Mouse (Mus musculus) kidney, embryonic 16.5 days (tissue): ENCODE data around the gene Pln. TPM values are rescaled to one million over a fixed set of nuclear protein-coding genes. Genes with fewer than 3 reads are reported as not detected.
A peak's percentile ranks its signal among the peaks of the same experiment; 100 is the strongest.

Experiments used
- ATAC-seq: fragments of 200-750 bp; cut with Nextera tagmentation; 2 replicates; pipeline ENCODE4 v1.8.0; 2017; ENCODE audit warnings: moderate TSS enrichment; ENCODE audit not compliant: low FRiP score, low TSS enrichment
- H3K27ac ChIP-seq: fragments of 300-500 bp; sonication (generic); 2 replicates; pipeline ENCODE4 v1.5.1; 2014; ENCODE audit warnings: low read length
- H3K27me3 ChIP-seq: fragments of 300-500 bp; sonication (generic); 2 replicates; pipeline ENCODE4 v1.6.1; 2014; ENCODE audit warnings: low read length, control low read depth, mixed read lengths; ENCODE audit not compliant: insufficient read depth
- H3K36me3 ChIP-seq: fragments of 300-500 bp; sonication (generic); 2 replicates; pipeline ENCODE4 v1.6.1; 2014; ENCODE audit warnings: low read length, control low read depth, mixed read lengths; ENCODE audit not compliant: insufficient read depth
- H3K4me1 ChIP-seq: fragments of 300-500 bp; sonication (generic); 2 replicates; pipeline ENCODE4 v1.6.1; 2014; ENCODE audit warnings: low read length, control low read depth, mixed read lengths; ENCODE audit not compliant: insufficient read depth
- H3K4me2 ChIP-seq: fragments of 300-500 bp; sonication (generic); replicated peaks from 2 replicates; pipeline ENCODE4 v1.6.1; 2014; ENCODE audit warnings: low read depth, low read length
- H3K4me3 ChIP-seq: fragments of 300-500 bp; sonication (generic); 2 replicates; pipeline ENCODE4 v1.5.1; 2014; ENCODE audit warnings: mild to moderate bottlenecking, low read length
- H3K9ac ChIP-seq: fragments of 300-500 bp; sonication (generic); replicated peaks from 2 replicates; pipeline ENCODE4 v1.6.1; 2014; ENCODE audit warnings: low read length
- H3K9me3 ChIP-seq: fragments of 300-500 bp; sonication (generic); 2 replicates; pipeline ENCODE4 v1.6.1; 2016; ENCODE audit warnings: low read length, control low read depth
- WGBS: fragments of 180-500 bp; shearing (Covaris S2); extraction: QIAGEN DNeasy Blood & Tissue Kit; methylation state at CpG from one replicate; pipeline ENCODE4 v1.1.7; 2014; 5-methylcytosine and 5-hydroxymethylcytosine counted together
- polyA plus RNA-seq: library from polyadenylated mRNA; unstranded; fragments of >200 nt; fragmentation: Nextera tagmentation; extraction: Ambion mirVana; gene quantifications from 2 replicates; pipeline ENCODE4 v1.2.1, GENCODE M21; 2015

Gene Pln
- polyA plus RNA-seq, 1 experiment from 2014 or later, result 1.3 TPM

- 100% methylated on average over 1 of the region's 1 CpGs for WGBS
- no peak overlapping the region for H3K9ac ChIP-seq
Measured at GRCm38 (mm10) chr10:53349254-53349653, 11.8 kb downstream of the Pln start.

GRCm38 (mm10) chr10:53353665-53354064 is 16.2 kb downstream of the Pln start:
- no peak for ATAC-seq
- 91% methylated on average over 3 of the region's 3 CpGs for WGBS
- H3K4me2 ChIP-seq, result no peak overlapping the region
- no peaks in the 10 kb centered on the region; the same call in 1 of the 2 replicates for H3K36me3 ChIP-seq
- H3K4me3 ChIP-seq, result no peak overlapping the region
- H3K9ac ChIP-seq, result no peak overlapping the region
- no peaks in the 10 kb centered on the region for H3K27me3 ChIP-seq
- no peaks in the 10 kb centered on the region for H3K4me1 ChIP-seq
- H3K9me3 ChIP-seq, result no peaks in the 10 kb centered on the region
- H3K27ac ChIP-seq, result no peak overlapping the region

More at GRCm38 (mm10) chr10:53349254-53349653, 11.8 kb downstream of the Pln start:
- Histone ChIP-seq H3K4me3 (no peak overlapping the region), H3K9me3 (no peaks in the 10 kb centered on the region), H3K27me3 (no peaks in the 10 kb centered on the region), H3K27ac (no peak overlapping the region), H3K36me3 (no peaks in the 10 kb centered on the region), H3K4me2 (no peak overlapping the region), H3K4me1 (no peaks in the 10 kb centered on the region)
- ATAC-seq, result no peak

DNA sequence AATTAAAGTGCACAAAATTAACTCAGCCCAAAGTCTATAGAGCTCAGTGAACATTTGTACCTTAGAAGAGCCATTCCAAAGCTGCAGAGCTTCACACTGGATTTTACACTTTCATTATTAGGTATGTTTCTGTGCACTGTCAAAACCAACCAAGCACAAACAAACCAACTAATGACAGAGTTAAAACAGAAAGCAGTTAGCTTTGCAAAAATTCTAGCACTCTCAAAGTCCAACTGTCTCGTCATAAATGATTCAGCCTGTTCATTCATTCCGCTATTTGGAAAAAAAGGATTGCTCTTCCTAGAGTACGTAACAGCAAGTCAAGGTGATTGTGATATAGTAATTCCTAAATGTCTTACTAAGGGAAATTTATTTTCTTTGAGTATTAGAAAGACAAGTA is 21.5 kb downstream of the Pln start:
- no peak for ATAC-seq

GRCm38 (mm10) chr10:53364311-53364710 is 26.8 kb downstream of the Pln start:
- peaks cover 4% of the 10 kb centered on the region; the same call in 1 of the 2 replicates for H3K36me3 ChIP-seq
- no peak for ATAC-seq
- 0 out of 2 replicates have a peak, but pooled peaks cover 2% of the 10 kb centered on the region for H3K4me1 ChIP-seq

More for the DNA sequence above, 21.5 kb downstream of the Pln start:
- Histone ChIP-seq H3K9ac (no peak overlapping the region), H3K27me3 (no peaks in the 10 kb centered on the region), H3K4me3 (no peak overlapping the region), H3K4me1 (no peaks in the 10 kb centered on the region), H3K9me3 (peaks cover 4% of the 10 kb centered on the region; the same call in 1 of the 2 replicates), H3K4me2 (no peak overlapping the region), H3K36me3 (peaks cover 4% of the 10 kb centered on the region; the same call in 1 of the 2 replicates), H3K27ac (no peak overlapping the region)
- WGBS, result 82% methylated on average over 3 of the region's 3 CpGs

GRCm38 (mm10) chr10:53367265-53367664 is 29.8 kb downstream of the Pln start:
- Histone ChIP-seq H3K27ac (no peak overlapping the region), H3K27me3 (no peaks in the 10 kb centered on the region), H3K4me1 (0 out of 2 replicates have a peak, but pooled peaks cover 2% of the 10 kb centered on the region), H3K4me2 (no peak overlapping the region), H3K9me3 (peaks cover 23% of the 10 kb centered on the region), H3K4me3 (no peak overlapping the region), H3K9ac (no peak overlapping the region), H3K36me3 (peaks cover 18% of the 10 kb centered on the region; the same call in 1 of the 2 replicates)
- WGBS, result 96% methylated on average over 2 of the region's 2 CpGs
- ATAC-seq, result no peak

More at GRCm38 (mm10) chr10:53364311-53364710, 26.8 kb downstream of the Pln start:
- H3K9ac ChIP-seq, result no peak overlapping the region
- peaks cover 4% of the 10 kb centered on the region; the same call in 1 of the 2 replicates for H3K9me3 ChIP-seq
- H3K4me2 ChIP-seq, result no peak overlapping the region
- no peaks in the 10 kb centered on the region for H3K27me3 ChIP-seq
- H3K4me3 ChIP-seq, result no peak overlapping the region
- no peak overlapping the region for H3K27ac ChIP-seq

- Histone ChIP-seq H3K4me2 (no peak overlapping the region), H3K27ac (no peak overlapping the region), H3K4me1 (peaks cover 10% of the 10 kb centered on the region; the same call in 1 of the 2 replicates), H3K4me3 (no peak overlapping the region), H3K27me3 (no peaks in the 10 kb centered on the region), H3K36me3 (peaks cover 14% of the 10 kb centered on the region; the same call in 1 of the 2 replicates), H3K9me3 (peaks cover 24% of the 10 kb centered on the region), H3K9ac (no peak overlapping the region)
- ATAC-seq, result no peak
- WGBS, result 92% methylated on average over 6 of the region's 6 CpGs
Measured at GRCm38 (mm10) chr10:53373885-53374578, 36.6 kb downstream of the Pln start.

DNA sequence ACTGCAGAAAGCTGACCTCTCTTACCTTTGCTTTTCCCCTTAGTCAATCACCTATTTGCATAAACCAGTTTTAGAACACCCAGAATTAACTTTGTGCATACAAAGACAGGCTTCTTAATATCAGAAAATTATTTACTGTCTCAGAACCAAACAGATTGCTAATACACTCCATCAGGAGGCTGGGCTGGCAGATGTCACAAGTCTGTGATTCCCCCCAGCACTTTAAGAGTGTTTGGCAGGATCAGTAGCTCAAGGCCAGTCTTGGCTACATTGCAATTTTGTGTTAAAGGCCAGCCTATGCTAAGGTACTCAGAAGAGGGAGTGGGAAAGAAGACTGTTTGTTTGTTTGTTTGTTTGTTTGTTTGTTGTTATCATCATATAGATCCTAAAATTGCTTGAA is 39.6 kb downstream of the Pln start:
- peaks cover 15% of the 10 kb centered on the region for H3K4me1 ChIP-seq
- H3K9me3 ChIP-seq, result peaks cover 7% of the 10 kb centered on the region
- ATAC-seq, result no peak
- H3K36me3 ChIP-seq, result no peaks in the 10 kb centered on the region
- H3K9ac ChIP-seq, result no peak overlapping the region
- no peak overlapping the region for H3K27ac ChIP-seq
- peak overlapping the region; percentile 10; the same call in 1 of the 2 replicates for H3K4me2 ChIP-seq
- no peak overlapping the region for H3K4me3 ChIP-seq
- H3K27me3 ChIP-seq, result no peaks in the 10 kb centered on the region

DNA sequence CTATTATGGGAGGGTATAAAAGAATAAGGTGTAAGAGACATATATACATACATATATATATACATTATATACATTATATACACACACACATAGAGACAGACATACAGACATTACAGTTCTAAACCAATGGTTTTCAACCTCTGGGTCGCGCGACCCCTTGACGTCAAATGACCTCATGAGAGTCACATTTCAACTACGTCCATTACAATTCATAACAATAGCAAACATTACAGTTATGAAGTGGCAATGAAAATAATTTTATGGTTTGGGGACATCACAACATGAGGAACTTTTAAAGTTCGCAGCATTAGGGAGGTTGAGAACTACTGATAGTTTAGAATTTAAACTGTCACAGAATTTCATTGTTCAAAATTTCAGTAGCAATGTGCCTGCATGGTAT is 40.8 kb downstream of the Pln start:
- H3K4me3 ChIP-seq, result peak overlapping the region; percentile 95
- peaks cover 15% of the 10 kb centered on the region for H3K4me1 ChIP-seq
- H3K27me3 ChIP-seq, result no peaks in the 10 kb centered on the region
- no peaks in the 10 kb centered on the region for H3K36me3 ChIP-seq
- H3K4me2 ChIP-seq, result peak overlapping the region; percentile 79
- no peak overlapping the region for H3K27ac ChIP-seq
- H3K9ac ChIP-seq, result peak overlapping the region; percentile 97; the same call in 1 of the 2 replicates
- no peak for ATAC-seq
- H3K9me3 ChIP-seq, result 0 out of 2 replicates have a peak, but pooled peaks cover 4% of the 10 kb centered on the region
- 78% methylated on average over 6 of the region's 6 CpGs for WGBS

- Histone ChIP-seq H3K27me3 (no peaks in the 10 kb centered on the region), H3K9me3 (no peaks in the 10 kb centered on the region), H3K36me3 (no peaks in the 10 kb centered on the region), H3K4me1 (peaks cover 15% of the 10 kb centered on the region), H3K27ac (peak overlapping the region; percentile 94), H3K4me3 (peak overlapping the region; percentile 95), H3K4me2 (peak overlapping the region; percentile 79), H3K9ac (peak overlapping the region; percentile 97)
- WGBS, result under 1% methylated on average over 58 of the region's 59 CpGs
- peak; percentile 92 for ATAC-seq
Measured at GRCm38 (mm10) chr10:53378981-53379708, 41.7 kb downstream of the Pln start.
